Mouse (Mus musculus) neural tube, embryonic 14.5 days (tissue): ENCODE results near the gene Phf3. TPM values are rescaled to one million over a fixed set of nuclear protein-coding genes. Genes with fewer than 3 reads are reported as not detected.
"Not testable (repeated sequence)": the region's sequence is repeated elsewhere in the genome, so short reads cannot be mapped to it uniquely, and the experiment has no call there.

Experiments
- ATAC-seq: fragments of 200-750 bp; cut with Nextera tagmentation; 2 replicates; pipeline ENCODE4 v1.8.0; 2017; ENCODE audit warnings: low read depth, mild to moderate bottlenecking, moderate TSS enrichment, moderate library complexity
- H3K27ac ChIP-seq: fragments of 300-500 bp; sonication (generic); 2 replicates; pipeline ENCODE4 v1.5.1; 2014; ENCODE audit warnings: low read depth, mild to moderate bottlenecking, control low read depth, low read length, moderate library complexity, mixed read lengths
- H3K27me3 ChIP-seq: fragments of 300-500 bp; sonication (generic); 2 replicates; pipeline ENCODE4 v1.6.1; 2014; ENCODE audit warnings: low read length; ENCODE audit not compliant: control insufficient read depth, insufficient read depth
- H3K36me3 ChIP-seq: fragments of 300-500 bp; sonication (generic); 2 replicates; pipeline ENCODE4 v1.6.1; 2014; ENCODE audit warnings: low read length, mixed read lengths; ENCODE audit not compliant: control insufficient read depth, insufficient read depth
- H3K4me1 ChIP-seq: fragments of 300-500 bp; sonication (generic); 2 replicates; pipeline ENCODE4 v1.6.1; 2014; ENCODE audit warnings: low read length; ENCODE audit not compliant: control insufficient read depth, insufficient read depth
- H3K4me2 ChIP-seq: fragments of 300-500 bp; sonication (generic); 2 replicates; pipeline ENCODE4 v1.6.1; 2014; ENCODE audit warnings: mild to moderate bottlenecking, low read depth, low read length, control low read depth
- H3K4me3 ChIP-seq: fragments of 300-500 bp; sonication (generic); 2 replicates; pipeline ENCODE4 v1.5.1; 2014; ENCODE audit warnings: low read depth, low read length, control low read depth, mixed read lengths
- H3K9ac ChIP-seq: fragments of 300-500 bp; sonication (generic); replicated peaks from 2 replicates; pipeline ENCODE4 v1.6.1; 2014; ENCODE audit warnings: low read depth, mild to moderate bottlenecking, control low read depth, low read length, mixed read lengths
- H3K9me3 ChIP-seq: fragments of 300-500 bp; sonication (generic); 2 replicates; pipeline ENCODE4 v1.6.1; 2016; ENCODE audit warnings: low read length; ENCODE audit not compliant: control insufficient read depth
- WGBS: fragments of 180-500 bp; shearing (Covaris S2); extraction: QIAGEN DNeasy Blood & Tissue Kit; methylation state at CpG from one replicate; pipeline ENCODE4 v1.1.7; 2014; 5-methylcytosine and 5-hydroxymethylcytosine counted together
- polyA plus RNA-seq: library from polyadenylated mRNA; unstranded; fragments of >200 nt; fragmentation: Nextera tagmentation; extraction: Ambion mirVana; gene quantifications from 2 replicates; pipeline ENCODE4 v1.2.1, GENCODE M21; 2014

Gene Phf3
- polyA plus RNA-seq, result 52.6 and 71.4 TPM in 2 replicates

DNA sequence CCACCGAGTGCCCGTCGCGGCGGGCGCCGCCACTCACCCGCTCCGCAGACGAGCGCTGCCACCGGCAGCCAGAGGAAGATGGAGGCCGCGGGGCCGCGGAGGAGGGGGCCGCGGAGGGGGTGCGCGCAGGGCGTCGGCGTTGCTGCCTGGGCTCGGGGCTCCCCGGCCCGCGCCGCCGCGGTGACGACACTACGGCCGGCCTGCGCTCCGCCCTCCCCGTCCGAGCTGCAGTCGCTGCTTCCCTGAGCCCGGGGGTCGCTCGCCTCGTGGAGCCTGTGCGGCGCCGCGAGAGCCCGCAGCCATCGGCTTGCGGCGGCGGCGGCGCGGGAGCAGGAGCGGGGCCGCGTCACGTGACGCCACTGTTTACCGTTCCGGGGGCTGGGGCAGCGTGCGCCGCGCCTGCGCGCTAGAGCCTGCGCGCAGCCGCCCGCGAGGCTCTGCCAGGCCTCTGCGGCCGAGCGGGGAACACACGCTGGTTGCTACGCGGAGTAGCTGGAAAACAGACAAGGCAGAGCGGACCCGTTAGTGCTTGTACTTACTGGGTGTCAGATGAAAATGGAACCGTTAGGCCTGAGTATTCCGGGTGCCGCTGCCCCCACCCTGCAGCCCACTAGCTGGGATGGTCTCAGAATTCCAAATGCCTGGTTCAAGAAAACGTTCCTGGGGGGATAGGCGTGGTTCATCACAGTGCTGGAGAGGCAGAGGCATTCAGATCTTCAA is at the start of gene Phf3:
TSS of gene Phf3 (minus strand) at position 381 of the 720 bp plus-strand sequence.
- H3K36me3 ChIP-seq, result no peaks in the 10 kb centered on the region
- peak within 1 kb of the TSS; percentile 62 for H3K4me2 ChIP-seq
- H3K27ac ChIP-seq, result peak within 1 kb of the TSS; percentile 99
- no peaks in the 10 kb centered on the region for H3K27me3 ChIP-seq
- peak within 1 kb of the TSS; percentile 95 for H3K9ac ChIP-seq
- peak; percentile 96 for ATAC-seq
- H3K4me1 ChIP-seq, result peaks cover 13% of the 10 kb centered on the region
- H3K4me3 ChIP-seq, result peak within 1 kb of the TSS; percentile 87
- no peaks in the 10 kb centered on the region for H3K9me3 ChIP-seq
- WGBS, result 0% methylated on average over 53 of the region's 85 CpGs

DNA sequence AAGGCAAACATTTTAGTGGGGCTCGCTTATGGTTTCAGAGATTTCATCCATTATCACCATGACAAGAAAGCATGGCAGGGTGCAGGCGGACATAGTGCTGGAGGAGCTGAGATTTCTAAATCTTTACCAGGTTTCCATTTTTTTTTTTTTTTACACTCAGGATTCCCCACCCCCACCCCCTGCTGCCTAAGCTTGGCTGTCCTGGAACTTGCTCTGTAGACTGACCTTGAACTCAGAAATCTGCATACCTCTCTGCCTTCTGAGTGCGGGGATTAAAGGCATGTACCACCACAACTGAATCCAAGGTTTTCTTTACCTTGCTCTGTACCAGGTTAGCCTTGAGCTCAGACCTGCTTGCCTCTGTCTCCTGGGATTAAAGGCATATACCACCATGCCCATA is 48.5 kb upstream of the Phf3 start:
- H3K9me3 ChIP-seq, result peaks cover 3% of the 10 kb centered on the region; the same call in 1 of the 2 replicates
- no peak overlapping the region for H3K4me2 ChIP-seq
- H3K4me1 ChIP-seq, result no peaks in the 10 kb centered on the region
- no peak overlapping the region for H3K27ac ChIP-seq
- no peak overlapping the region for H3K4me3 ChIP-seq
- no peak for ATAC-seq
- no peaks in the 10 kb centered on the region for H3K27me3 ChIP-seq
- 92% methylated on average over 3 of the region's 3 CpGs for WGBS
- H3K36me3 ChIP-seq, result no peaks in the 10 kb centered on the region
- H3K9ac ChIP-seq, result no peak overlapping the region

DNA sequence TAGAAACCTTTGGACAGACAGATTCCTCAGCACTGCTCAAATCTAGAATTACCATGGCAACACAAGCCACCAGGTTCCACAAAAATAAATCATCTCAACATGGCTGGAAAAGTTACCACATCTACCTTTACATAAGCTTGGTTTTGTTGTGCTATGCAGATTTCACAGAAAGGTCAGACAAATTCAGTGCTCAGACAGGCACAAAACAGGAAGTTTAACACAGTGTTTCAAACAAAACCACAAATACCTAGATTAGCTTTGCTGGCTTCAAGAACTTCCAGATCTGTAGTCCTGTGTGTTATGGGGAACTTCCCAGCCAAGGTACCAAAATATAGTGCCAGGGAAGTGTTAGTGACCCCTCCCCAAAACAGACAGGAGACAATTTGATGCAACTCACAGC is 47.5 kb upstream of the Phf3 start:
- ATAC-seq, result no peak
- H3K4me1 ChIP-seq, result no peaks in the 10 kb centered on the region

DNA sequence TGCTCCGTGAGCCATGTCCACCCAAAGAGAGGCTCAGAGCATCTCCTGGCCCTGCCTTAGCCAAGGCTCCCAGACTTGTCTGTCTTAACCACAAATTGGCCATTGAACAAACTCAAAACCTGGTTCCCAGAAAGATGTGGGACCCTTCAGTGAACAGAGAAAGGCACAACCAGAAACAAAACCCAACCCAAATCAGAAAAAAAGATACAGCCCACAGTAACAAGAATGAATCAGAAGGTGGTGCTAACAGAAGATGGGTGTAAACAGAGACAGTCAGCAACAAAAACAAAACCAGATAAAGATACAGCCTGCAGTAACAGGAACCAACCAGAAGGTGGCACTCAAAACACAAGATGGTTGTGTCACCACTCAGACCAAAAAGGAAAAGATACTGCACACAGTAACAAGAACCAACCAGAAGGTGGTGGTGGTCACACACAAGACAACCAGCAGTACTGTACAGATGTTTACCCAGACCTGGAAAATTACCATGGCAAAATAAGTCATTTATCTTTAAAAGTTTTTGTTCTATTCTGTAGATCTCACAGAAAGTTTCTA is 47.0 kb upstream of the Phf3 start:
- no peaks in the 10 kb centered on the region for H3K4me1 ChIP-seq
- peaks cover 3% of the 10 kb centered on the region; the same call in 1 of the 2 replicates for H3K9me3 ChIP-seq
- 97% methylated on average over 1 of the region's 1 CpGs for WGBS
- no peak overlapping the region for H3K27ac ChIP-seq
- no peaks in the 10 kb centered on the region for H3K36me3 ChIP-seq
- no peaks in the 10 kb centered on the region for H3K27me3 ChIP-seq
- no peak for ATAC-seq
- no peak overlapping the region for H3K9ac ChIP-seq
- H3K4me2 ChIP-seq, result no peak overlapping the region
- H3K4me3 ChIP-seq, result no peak overlapping the region

More for the DNA sequence above, 47.5 kb upstream of the Phf3 start:
- Histone ChIP-seq H3K9me3 (peaks cover 3% of the 10 kb centered on the region; the same call in 1 of the 2 replicates), H3K27me3 (no peaks in the 10 kb centered on the region), H3K27ac (no peak overlapping the region), H3K4me2 (no peak overlapping the region), H3K4me3 (no peak overlapping the region), H3K36me3 (no peaks in the 10 kb centered on the region), H3K9ac (no peak overlapping the region)

DNA sequence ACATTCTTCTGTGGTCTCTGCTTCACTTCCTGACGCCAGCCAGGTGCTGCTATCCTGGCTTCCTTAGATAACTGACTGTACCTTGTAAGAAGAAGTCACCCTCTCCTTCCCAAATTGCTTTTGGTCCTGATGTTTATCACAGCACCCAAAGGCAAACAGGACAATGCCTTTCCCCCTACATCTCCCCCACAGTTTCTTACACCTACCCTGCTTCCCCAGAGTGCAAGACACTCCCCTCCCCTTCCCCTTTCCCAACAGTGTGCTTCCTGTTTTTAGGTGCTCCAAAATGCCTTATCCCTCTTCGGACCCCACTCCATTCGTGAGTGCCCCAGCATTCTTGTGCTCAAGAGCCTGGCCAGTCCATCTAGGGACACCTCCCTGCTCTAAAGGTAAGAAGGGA is 36.5 kb upstream of the Phf3 start:
- Histone ChIP-seq H3K4me3 (no peak overlapping the region), H3K4me1 (no peaks in the 10 kb centered on the region), H3K36me3 (no peaks in the 10 kb centered on the region), H3K27ac (no peak overlapping the region), H3K4me2 (no peak overlapping the region), H3K9me3 (no peaks in the 10 kb centered on the region), H3K27me3 (no peaks in the 10 kb centered on the region), H3K9ac (no peak overlapping the region)
- WGBS, result 76% methylated on average over 3 of the region's 3 CpGs
- no peak for ATAC-seq

DNA sequence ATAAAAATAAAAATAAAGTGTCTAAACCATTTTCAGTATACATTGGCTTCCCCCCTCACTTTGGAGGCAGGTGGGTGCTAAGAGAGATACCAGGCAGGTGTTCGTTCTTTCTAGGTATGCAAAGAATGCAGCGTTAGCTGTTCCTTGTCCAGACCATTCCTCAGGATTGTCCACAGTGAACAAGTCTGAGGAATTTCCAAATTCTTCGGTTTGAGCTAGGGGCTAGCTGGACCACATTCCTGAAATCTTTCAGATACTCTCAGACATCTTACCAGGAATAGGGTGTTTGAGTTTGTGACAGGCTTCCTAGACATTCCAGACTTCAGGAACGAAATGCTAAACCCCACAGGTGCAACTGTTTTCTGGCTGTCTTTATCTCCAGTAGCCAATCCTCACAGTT is 35.1 kb upstream of the Phf3 start:
- Histone ChIP-seq H3K4me3 (no peak overlapping the region), H3K9ac (no peak overlapping the region), H3K4me1 (no peaks in the 10 kb centered on the region), H3K27me3 (no peaks in the 10 kb centered on the region), H3K4me2 (no peak overlapping the region), H3K27ac (no peak overlapping the region), H3K36me3 (no peaks in the 10 kb centered on the region), H3K9me3 (no peaks in the 10 kb centered on the region)
- no peak for ATAC-seq
- 89% methylated on average over 4 of the region's 4 CpGs for WGBS

DNA sequence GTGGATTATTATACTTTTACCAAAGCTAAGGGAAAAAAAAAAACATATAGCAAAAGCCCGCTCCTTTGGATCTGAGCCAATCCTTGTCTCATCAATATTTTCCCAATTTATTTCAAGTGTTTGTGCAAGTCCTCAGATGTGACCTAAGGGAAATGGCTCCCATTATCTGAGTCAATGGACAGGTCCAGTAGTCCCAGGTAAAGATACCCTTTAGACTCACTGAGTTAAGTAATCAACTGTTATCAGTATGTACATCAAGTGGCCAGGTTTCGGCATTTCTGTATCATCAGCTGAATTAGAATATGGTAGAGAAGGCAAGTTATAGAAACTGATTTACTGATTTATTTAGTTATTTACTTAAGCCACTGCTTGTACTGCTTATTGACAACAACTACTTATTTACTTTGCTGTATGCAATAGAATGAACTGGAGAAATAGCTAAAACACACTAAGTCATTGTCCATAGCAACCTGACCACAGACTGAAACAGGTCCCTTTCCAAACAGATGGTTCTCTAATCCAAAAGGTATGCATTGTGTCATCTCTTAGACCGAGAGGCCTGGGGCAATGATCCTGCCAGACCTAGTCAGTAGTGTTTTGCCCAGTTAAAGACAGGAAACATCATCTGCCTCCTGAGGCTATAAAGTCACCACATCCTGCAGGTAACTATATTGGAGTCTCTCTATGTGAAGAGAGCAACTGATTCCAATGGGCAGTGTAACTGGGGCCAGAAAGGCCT is 29.9 kb upstream of the Phf3 start:
- no peak overlapping the region for H3K9ac ChIP-seq
- H3K9me3 ChIP-seq, result no peaks in the 10 kb centered on the region
- H3K4me1 ChIP-seq, result no peaks in the 10 kb centered on the region
- H3K27me3 ChIP-seq, result no peaks in the 10 kb centered on the region
- no peak for ATAC-seq
- H3K36me3 ChIP-seq, result no peaks in the 10 kb centered on the region
- H3K4me2 ChIP-seq, result no peak overlapping the region
- WGBS, result 92% methylated on average over 3 of the region's 3 CpGs
- no peak overlapping the region for H3K27ac ChIP-seq
- H3K4me3 ChIP-seq, result no peak overlapping the region

DNA sequence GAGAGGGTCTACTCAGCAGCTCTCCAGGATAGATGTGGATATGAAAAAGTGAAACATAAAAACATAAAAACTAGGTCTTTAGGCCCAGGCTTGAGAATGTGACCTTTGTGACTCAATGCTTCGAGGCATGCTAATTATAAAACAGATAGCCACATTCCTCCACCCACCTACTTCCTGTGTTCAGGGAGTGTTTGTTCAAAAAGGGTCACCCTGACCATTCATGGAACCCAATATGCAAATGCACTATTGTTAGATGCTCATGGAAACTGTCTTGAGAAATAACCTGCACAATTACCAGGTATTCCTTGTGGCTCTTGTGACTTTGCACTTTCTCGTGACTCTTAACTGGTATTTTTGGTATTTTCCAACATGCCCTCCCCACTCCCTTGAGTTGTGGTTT is 25.0 kb upstream of the Phf3 start:
- no peak overlapping the region for H3K4me2 ChIP-seq
- no peaks in the 10 kb centered on the region for H3K4me1 ChIP-seq
- 74% methylated on average over 2 of the region's 2 CpGs for whole genome bisulfite sequencing
- ATAC-seq, result no peak
- H3K9ac ChIP-seq, result no peak overlapping the region
- no peak overlapping the region for H3K4me3 ChIP-seq
- no peaks in the 10 kb centered on the region for H3K36me3 ChIP-seq
- H3K27ac ChIP-seq, result no peak overlapping the region
- no peaks in the 10 kb centered on the region for H3K27me3 ChIP-seq
- H3K9me3 ChIP-seq, result no peaks in the 10 kb centered on the region

DNA sequence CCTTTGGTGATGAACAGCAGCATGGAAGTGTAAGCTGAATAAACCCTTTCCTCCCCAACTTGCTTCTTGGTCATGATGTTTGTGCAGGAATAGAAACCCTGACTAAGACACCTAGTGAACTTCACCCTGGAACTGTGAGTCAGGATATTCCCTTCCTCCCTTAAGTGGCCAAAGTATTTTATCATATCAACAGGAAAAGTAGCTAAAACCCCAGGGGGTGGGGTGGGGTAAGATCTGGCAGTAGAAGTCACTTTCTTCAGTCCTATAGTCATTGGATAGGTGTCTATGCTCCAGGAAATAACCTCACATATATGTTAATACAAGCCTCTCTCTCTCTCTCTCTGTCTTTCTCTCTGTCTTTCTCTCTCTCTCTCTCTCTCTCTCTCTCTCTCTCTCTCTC is 21.6 kb upstream of the Phf3 start:
- not testable (repeated sequence) for H3K27ac ChIP-seq, H3K9me3 ChIP-seq, H3K27me3 ChIP-seq, H3K4me2 ChIP-seq, ATAC-seq, H3K9ac ChIP-seq, H3K4me3 ChIP-seq, H3K4me1 ChIP-seq, H3K36me3 ChIP-seq
